Mouse (Mus musculus) lung, postnatal 25 days (tissue): ENCODE measurements around the gene Pax2.
"Not testable (repeated sequence)": the region's sequence is repeated elsewhere in the genome, so short reads cannot be mapped to it uniquely, and the experiment has no call there.

Experiments used
- DNase-seq: peaks from one replicate; pipeline ENCODE4 v3.0.0; 2022; ENCODE audit warnings: low spot score

Gene Pax2

DNA sequence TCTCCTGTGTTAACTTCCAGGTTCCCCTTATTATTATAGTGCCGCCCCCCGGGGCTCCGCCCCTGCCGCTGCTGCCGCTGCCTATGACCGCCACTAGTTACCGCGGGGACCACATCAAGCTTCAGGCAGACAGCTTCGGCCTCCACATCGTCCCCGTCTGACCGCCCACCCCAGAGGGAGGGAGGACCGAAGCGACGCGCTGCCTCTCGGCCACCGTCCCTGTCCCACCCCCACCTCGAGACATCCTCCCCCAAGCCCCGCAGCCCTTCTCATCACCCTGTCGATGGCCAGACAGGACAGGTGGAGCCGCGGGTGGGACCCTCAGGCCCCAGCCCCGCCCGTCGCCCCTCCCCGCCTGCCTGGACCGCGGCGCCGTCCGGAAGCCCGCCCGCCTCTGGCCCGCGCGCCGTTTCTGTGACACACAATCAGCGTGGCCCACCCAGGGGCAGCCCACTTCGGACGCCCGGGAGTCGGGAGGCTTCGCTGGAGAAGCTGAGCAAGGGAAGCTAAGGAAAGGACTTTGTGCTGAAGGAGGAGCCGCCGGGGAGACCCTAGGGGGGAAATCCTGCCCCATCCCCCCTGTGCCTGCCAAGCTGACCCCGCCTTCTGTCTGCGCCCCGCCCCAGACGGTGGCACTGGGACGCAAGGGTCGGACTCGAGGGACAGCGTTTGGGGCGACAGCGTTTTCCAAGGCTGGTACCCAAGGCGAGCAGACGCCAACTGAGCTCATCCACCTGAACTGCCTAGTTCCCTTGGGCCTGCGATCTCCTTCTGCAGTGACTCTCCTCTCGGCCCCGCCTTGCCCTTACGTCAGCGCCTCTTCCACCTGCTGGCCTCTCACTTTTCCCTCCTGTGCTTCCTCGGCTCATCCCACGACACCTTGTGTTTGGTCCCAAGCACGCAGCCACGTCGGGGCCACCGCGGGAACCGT is 80.4 kb downstream of the Pax2 start:
- DNase-seq: no peak

DNA sequence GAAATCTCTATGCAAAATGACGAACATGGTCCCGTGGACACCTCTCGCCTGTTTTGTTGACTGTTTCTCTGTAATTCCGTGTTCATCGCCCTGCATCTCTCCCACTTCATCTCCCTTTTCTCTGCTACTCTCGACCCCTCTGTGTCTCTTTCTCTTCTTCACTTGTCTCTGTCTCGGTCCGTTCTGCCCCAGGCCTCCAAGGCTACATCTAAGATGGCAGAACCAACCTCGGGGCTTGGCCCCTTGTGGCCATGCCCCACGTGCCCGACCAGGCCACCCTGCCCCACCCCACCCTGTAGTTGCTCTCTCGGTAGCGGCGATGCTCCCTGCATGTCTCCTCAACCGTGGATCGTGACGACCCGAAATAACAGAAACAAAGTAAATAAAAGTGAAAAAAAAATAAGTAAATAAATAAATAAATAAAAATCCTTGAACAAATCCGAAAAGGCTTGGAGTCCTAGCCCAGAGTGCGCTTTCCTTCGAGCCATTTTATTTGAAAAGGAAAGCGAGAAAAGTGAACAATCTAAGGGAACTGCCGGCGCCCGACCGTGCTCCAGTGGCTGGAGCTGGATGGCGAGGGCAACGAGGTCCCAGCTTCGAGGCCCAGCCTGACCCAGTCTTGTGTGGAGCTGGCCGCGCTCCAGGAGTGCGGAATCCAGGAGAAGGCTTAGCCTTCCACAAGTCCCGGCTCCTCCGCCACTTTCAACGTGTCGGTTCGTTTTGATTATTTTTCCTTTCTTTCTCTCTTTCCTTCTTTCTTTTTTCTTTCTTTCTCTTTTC is 81.8 kb downstream of the Pax2 start:
- no peak for DNase-seq

DNA sequence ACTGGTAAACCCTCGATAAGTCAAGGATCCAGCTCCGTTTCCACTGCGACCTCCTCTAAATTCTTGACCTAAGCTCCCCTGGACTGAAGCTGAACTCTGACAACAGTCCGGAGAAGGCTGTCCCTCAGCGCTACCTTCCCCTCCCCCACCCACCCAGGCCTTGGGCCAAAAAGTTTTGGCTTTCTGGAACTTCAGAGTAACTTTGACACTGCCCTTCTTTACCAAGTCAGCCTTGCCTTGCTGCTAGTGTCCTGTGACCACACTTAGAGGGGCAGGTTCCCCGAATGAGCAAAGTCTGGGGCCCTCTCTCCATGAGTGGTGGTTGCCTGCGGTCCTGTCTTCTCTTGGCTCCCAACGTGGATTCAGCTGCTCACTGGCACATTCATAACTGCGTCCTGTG is 82.5 kb downstream of the Pax2 start:
- DNase-seq: no peak

DNA sequence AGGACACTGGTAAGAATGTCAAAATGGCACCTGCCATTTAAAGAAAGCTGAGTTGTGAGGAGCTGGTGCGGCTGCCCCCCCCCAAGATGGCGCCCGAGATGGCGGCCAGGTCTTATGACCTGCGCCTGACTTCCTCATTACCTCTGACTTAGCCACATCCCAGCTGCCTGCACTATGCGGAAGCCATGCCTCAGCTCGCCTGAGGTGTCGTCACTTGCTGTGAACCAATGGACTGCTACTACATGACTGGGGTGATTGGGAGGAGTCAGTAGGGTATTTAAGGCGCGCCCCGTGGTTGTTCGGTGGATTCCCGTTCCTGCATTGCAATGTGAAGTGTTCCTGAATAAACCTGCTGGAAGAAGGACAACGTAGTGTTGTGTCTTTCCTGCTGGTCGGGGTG is 86.8 kb downstream of the Pax2 start:
- DNase-seq: not testable (repeated sequence)

DNA sequence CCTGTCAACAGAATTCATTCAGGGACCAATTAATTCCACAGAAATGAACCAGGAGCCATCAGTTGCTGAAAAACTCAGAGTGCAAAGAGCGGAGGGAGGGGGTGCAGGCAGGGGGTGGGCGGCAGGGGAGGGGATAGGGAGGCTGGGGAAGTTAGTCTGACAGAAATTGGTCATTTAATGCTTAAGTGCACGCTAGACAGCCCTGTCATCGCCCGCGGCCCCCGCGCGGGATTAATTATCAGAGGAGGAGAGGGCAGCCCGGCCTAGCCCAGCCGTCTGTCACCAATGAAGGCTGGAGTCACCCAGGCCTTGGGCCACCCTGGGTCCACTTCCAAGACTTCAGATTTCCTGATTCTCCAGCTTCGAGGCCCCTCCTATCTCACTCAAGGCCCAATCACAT is 93.6 kb downstream of the Pax2 start:
- DNase-seq: no peak

DNA sequence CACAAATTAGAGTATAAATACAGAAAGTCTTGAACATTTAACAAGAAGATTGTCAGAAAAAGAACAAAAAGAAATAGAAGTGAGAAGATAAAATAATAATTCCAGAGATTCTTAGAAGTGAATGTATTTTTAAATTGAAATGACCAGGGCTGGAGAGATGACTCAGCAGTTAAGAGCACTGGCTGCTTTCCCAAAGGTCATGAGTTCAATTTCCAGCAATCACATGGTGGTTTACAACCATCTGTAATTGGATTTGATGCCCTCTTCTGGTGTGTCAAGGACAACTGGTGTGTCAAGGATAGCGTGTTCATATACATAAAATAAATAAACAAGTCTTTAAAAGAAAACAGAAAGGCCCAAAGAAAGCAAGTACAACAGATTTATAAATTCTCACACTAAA is 102.8 kb downstream of the Pax2 start:
- no peak for DNase-seq

DNA sequence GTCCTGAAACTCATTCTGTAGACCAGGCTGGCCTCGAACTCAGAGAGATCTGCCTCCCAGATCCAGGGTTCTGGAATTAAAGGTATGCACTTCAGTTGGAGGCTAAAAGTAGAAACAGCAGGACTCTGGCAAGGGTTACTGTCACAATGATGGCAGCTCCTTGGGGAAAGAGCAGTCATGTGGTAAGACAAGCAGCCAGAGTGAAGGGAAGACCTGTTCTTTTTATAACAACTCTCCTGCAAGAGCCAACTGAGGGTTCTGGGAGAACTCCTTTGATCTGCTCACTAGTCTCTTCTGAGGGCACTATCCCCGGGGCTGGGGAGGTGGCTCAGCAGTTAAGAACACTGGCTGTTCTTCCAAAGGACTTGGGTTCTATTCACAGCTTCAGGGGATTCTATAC is 112.9 kb downstream of the Pax2 start:
- DNase-seq: no peak

DNA sequence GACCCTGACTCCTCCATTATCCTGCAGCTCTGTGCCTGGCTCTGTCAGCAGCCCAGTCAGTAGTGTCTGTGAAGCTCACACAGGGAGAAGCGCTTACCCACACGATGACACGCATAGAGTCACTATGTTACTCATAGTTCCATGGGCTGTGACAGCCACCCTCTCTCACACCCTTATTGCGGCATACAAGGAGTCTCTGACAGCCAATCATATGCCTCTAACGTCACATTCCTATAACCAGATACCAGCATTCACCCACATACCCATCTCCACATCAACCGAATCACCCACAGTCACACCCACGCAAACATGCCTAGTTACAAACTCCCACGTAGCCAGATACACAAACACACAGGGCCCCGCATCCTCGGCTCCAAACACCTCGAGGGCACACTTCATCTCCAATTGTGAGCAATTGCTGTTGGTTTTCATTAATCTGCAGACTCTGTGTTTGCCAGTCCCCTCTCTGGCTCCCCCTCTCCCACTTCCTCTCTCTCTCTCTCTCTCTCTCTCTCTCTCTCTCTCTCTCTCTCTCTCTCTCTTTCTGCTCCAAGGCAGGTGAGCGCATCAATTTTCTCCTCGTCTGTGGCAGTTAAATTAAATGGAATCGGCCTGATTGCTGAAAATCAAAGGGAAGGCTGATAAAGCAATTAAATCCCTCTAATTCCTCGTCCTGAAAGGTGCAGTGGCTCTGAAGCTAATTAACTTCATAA is 118.5 kb downstream of the Pax2 start:
- no peak for DNase-seq

DNA sequence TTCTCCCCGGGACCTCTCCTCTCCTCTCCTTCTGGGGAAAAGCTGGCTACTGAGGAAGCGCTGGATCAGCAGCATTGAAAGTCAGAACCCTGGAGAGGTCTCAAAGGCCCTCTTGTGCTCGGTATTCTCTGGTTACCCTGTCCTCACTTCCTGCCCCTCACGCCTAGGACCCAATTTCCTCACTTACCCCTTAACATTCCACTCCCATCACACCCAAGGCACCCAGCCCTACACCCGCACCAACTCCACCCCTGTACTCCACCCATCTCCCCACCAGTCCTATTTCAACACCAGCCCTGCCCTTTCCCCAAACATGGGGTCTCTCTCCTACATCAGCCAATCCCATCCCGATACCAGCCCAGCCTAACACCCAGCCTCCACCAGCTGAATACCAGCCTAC is 119.1 kb downstream of the Pax2 start:
- DNase-seq: no peak

DNA sequence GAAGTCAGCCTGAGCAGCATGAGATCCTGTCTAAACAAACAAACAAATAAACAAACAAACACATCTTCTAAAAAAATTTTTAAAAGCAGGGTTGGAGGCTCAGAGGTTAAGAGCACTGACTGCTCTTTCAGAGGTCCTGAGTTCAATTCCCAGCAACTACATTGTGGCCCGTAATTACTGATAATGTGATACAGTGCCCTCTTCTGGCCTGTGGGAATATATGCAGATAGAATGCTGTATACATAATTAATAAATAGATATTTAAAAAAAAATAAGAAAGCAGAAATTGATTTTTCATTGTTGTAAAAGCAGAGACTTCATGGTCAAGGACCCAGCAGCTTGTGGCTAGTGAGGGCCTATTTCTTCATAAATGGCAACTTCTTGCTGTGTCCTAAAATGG is 119.9 kb downstream of the Pax2 start:
- no peak for DNase-seq

DNA sequence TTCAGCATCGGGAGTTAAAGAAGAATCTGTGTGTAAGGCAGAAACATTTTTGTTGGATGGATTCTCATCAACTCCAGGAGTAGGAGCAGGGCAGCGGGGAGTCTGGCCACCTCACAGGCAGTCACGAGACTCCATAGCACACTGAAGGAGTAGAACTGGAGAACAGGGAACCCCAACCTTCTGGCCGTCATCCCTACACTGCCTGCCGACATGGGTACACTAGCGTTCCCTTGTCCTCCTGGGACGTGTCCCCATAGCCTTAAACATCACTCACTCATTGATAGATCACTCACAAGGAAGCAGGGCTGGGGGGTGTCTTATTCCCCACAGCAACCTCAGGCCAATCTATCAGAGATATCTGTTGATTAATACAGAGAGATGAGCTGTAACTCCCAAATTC is 120.7 kb downstream of the Pax2 start:
- DNase-seq: no peak

DNA sequence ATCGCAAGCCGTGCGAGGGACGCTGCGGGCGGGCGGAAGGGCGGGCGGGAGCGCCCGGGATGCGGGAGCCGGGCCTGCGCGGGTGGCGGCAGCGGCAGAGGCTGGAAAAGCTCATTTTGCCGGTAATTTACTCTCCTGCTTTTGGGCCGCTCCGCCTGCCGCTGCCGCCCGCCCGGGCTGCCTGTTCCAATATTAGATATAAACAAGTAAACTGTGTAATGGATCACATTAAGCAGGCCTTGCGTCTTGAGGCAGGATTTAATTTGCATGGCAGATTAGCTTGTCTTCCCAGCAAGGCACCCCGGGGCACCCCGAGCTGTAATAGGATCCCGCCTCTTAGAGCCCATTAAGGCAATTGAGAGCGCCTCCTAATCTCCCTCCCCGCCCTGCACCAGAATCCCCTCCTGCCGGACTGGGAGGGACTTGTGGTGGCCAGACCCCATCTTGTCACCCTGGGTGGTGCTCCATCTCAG is 126.7 kb downstream of the Pax2 start:
- no peak for DNase-seq

DNA sequence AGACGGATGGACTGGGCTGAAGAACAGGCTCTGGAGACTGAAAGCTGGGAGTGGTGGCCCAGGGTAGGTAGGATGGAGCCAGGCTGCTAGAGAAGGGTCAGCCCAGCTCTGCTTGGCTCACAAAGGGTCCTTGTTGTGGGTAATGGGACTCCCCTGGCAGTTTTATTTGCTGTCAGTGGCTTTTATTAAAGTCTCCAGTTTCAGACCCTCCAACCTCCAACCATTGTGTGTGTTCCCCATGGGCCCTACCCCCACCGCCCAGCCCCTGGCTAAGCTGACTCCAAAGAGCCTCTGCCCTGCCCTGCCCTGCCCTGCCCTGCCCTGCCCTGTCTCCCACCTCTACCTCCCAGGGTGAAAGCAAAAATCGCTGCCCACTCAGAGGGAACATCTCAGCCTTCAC is 128.5 kb downstream of the Pax2 start:
- no peak for DNase-seq

DNA sequence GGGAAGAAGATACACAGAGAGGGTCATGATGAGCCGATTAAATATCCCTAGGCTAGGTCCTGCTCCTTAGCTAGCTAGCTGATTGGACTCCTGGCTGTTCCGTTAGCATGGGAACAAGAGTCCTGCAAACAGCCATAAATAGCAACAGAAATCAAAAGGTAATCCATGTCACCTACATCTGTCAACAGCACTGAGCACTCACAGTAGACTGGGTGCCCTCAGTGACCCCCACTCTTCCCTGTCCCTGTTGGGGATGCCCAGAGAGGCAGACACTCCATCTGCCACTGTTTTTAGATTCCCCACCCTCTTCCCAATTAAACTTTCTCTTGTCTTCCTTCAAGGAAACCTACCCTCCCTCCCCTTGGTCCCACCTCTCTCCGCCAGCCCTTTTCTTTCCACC is 130.6 kb downstream of the Pax2 start:
- no peak for DNase-seq
